Mouse (Mus musculus) erythroblast, embryonic 14.5 days (primary cell): ENCODE data around the gene 0610010F05Rik. TPM values are rescaled to one million over a fixed set of nuclear protein-coding genes. Genes with fewer than 3 reads are reported as not detected.

ENCODE experiments used
- H3K27me3 ChIP-seq: 2 replicates; pipeline ENCODE4 v1.6.1; 2012; ENCODE audit warnings: inconsistent platforms; ENCODE audit not compliant: control insufficient read depth
- H3K36me3 ChIP-seq: 2 replicates; pipeline ENCODE4 v1.6.1; 2012; ENCODE audit warnings: mild to moderate bottlenecking, inconsistent platforms; ENCODE audit not compliant: control insufficient read depth
- H3K4me1 ChIP-seq: 2 replicates; pipeline ENCODE4 v1.6.1; 2012; ENCODE audit warnings: inconsistent platforms; ENCODE audit not compliant: control insufficient read depth
- H3K4me3 ChIP-seq: replicated peaks from 2 replicates; pipeline ENCODE3; 2012; ENCODE audit warnings: moderate library complexity, mild to moderate bottlenecking, inconsistent platforms
- H3K9me3 ChIP-seq: 2 replicates; pipeline ENCODE4 v1.6.1; 2012; ENCODE audit warnings: low read length, inconsistent platforms, mixed read lengths; ENCODE audit not compliant: control insufficient read depth
- GATA1 ChIP-seq: IDR thresholded peaks from 2 replicates; pipeline ENCODE4 v1.6.1; 2012; ENCODE audit warnings: low read length, inconsistent platforms, mixed read lengths
- TAL1 ChIP-seq: IDR thresholded peaks from 3 replicates; pipeline ENCODE4 v1.6.1; 2012; ENCODE audit warnings: low read length, inconsistent platforms, mixed read lengths
- polyA plus RNA-seq: library from polyadenylated mRNA; stranded (reverse); fragments of >175 nt; gene quantifications from 2 replicates; pipeline ENCODE4 v1.2.3, GENCODE M21; 2012

Gene 0610010F05Rik
- 0.05 and 0.06 TPM in 2 replicates for polyA plus RNA-seq

DNA sequence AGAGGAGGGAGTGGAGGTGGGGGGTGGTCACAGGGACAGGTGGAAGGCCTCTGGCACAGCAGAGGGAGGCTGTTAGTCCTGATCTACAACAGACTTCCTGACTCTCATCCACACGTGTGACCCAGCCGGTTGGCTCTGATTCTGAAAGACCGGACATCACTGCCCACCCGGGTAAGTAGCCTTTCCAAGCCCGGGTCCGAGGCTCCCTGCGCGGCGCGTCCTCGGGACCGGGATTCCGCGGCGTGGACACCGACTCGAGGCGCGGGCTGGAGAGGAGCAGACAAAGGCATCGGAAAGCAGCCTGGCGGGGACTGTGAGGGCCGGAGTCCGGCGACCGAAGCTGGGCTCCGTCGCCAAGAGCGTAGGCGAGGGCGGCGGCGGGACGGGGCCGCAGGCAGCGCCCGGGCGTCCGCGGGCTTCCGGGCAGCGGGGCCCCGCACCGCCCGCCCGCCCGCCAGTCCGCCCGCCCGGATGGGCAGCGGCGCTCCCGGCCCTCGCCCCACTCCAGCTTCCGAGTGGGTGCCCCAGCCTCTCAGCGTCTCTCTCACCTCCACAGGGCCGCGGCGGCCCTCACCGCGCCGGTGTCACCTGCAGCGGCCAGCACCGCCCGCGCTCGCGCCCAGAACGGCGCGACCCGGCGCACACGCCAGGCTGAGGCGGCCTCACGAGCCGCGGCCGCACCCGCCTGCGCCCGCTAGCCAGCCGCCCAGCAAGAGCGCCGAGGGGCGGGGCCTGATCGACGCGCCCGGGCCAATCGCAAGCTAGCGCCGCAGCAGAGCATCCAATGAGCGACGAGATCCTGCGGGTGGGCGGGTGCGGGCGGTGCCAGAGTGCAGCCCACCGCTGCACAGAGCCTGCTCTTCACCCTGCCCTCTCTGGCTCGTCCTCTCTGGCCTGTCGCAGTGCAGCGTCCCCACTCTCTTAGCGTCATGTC is at the start of gene 0610010F05Rik:
0610010F05Rik (minus strand) TSS at position 695 of the 934 bp plus-strand sequence.
- TF ChIP-seq TAL1: no peak
- TF ChIP-seq GATA1: no peak
- Histone ChIP-seq H3K9me3 (no peaks in the 10 kb centered on the region), H3K27me3 (no peaks in the 10 kb centered on the region), H3K4me3 (peak within 1 kb of the TSS; percentile 91), H3K36me3 (peaks cover 2% of the 10 kb centered on the region), H3K4me1 (peaks cover 20% of the 10 kb centered on the region)

DNA sequence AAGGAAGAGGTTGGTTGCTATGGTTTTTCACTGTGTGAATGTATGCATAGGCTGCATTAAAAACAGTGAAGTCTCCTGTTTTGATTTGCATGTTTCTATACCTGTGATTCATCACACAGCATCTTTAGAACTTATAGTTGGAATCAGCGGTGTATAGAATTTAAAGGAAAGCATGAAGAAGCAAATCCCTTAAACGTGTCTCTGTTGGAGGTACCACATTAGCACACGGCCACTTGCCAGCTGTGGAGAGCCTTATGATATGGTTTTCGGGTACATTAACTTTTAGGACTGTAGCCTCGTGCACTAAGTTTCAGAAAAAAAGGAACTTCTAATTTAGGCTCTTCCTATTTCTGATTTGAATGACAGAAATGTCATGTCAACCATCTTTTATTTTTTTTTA is 49.1 kb upstream of the 0610010F05Rik start:
- TF ChIP-seq GATA1 (no peak), TAL1 (no peak)
- Histone ChIP-seq H3K4me1 (no peaks in the 10 kb centered on the region), H3K9me3 (no peaks in the 10 kb centered on the region), H3K4me3 (no peak overlapping the region), H3K36me3 (peaks cover 48% of the 10 kb centered on the region), H3K27me3 (no peaks in the 10 kb centered on the region)

DNA sequence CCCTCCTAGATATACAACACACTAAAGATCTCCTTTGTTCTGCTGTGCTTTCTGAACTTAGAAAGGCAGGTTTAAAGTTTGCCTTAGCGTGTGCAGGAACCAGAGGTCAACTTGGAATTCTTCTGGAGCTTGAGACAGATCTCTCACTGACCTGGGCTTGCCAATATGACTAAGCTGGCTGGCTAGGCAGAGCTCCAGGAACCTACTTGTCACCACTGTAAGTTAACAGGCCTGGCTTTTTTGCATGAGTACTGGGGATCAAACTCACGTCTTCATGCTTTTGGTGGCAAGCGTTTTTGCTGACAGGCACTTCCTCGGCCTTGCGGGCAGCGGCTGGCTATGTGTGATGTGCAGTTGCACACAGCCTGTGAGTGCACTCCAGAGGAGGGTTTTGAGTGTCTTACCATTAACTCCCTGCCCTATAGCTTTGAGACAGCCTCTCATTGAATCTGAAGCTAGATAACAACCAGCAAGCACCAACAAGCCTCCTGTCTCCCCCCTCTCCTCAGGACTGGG is 47.1 kb upstream of the 0610010F05Rik start:
- H3K36me3 ChIP-seq: peaks cover 60% of the 10 kb centered on the region
- no peaks in the 10 kb centered on the region for H3K9me3 ChIP-seq
- no peak overlapping the region for H3K4me3 ChIP-seq
- TF ChIP-seq TAL1 (no peak), GATA1 (no peak)
- H3K4me1 ChIP-seq: no peaks in the 10 kb centered on the region
- H3K27me3 ChIP-seq: no peaks in the 10 kb centered on the region

DNA sequence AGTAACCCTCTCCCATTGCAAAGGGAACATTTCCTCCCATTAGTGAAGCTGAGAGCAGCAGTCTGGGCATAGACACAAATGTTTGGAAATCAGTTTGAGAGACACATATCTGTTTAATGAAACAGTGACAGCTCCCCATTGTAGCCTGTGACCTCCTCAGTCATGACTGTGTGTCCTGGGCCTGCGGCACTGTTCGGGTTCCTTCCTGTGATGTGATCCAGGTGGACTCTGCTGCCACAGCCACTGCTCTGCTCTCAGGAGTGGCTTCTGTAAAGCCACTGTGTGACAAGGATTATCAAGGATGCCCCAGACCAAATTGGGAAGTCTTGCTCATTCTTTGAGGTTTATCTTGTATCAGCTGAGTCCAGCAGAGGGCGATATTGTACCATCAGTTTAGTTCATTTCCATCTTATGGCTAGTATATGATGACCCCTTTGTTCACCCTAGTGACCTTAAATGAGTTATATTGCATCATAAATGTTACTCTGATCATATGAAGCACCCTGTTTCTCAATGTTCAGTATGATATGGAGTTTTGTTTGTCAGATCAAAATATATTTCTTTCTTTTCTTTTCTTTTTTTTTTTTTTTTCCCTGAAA is 45.7 kb upstream of the 0610010F05Rik start:
- Histone ChIP-seq H3K27me3 (no peaks in the 10 kb centered on the region), H3K36me3 (peaks cover 70% of the 10 kb centered on the region), H3K4me1 (no peaks in the 10 kb centered on the region), H3K9me3 (no peaks in the 10 kb centered on the region), H3K4me3 (no peak overlapping the region)
- TF ChIP-seq TAL1 (no peak), GATA1 (no peak)

DNA sequence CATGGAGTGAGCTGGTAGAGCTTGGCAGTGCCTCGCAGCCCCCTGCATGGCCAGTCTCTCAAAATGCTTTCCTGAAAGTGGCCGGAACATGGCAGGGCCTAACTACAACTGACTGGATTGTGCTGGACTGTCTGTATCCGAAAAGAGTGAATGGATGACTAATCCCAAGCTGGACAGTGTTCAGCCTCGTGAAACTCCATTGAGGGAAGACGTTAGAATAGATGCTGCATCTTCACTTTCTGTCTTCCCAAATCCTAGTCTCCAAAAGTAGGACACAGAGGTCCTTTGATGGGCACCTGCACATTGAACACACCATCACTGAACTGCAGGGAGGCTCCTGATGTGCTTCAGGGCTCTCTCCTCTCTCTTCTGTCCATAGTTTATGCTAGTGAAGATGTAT is 42.7 kb upstream of the 0610010F05Rik start:
- peaks cover 70% of the 10 kb centered on the region for H3K36me3 ChIP-seq
- TF ChIP-seq GATA1 (no peak), TAL1 (no peak)
- H3K4me1 ChIP-seq: no peaks in the 10 kb centered on the region
- H3K9me3 ChIP-seq: no peaks in the 10 kb centered on the region
- H3K4me3 ChIP-seq: no peak overlapping the region
- H3K27me3 ChIP-seq: no peaks in the 10 kb centered on the region

DNA sequence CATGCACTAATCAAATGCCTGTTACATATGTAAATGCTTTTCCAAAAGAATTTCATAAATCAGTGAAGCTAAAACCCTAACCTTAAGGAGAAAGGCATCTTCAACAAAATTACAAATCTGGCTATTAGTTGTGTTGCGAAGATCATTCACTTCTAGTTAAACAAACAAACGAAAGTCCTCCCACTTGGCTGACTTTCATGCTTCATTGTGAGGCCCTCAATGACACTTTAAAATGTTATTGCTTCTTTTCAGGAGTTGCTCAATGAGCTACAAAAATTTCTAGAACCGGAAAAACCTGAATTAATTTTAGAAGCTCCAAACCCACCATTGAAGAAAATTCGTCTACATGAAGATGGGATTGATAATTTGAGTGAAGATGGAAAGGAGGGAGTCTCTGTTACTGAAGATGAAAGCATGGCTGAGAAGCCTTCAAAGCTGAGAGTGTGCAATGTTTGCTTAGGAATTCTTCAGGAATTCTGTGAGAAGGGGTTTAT is 38.9 kb upstream of the 0610010F05Rik start:
- Histone ChIP-seq H3K36me3 (peaks cover 52% of the 10 kb centered on the region), H3K4me1 (peaks cover 3% of the 10 kb centered on the region; the same call in 1 of the 2 replicates), H3K4me3 (no peak overlapping the region), H3K27me3 (no peaks in the 10 kb centered on the region), H3K9me3 (no peaks in the 10 kb centered on the region)
- TF ChIP-seq TAL1 (no peak), GATA1 (no peak)

DNA sequence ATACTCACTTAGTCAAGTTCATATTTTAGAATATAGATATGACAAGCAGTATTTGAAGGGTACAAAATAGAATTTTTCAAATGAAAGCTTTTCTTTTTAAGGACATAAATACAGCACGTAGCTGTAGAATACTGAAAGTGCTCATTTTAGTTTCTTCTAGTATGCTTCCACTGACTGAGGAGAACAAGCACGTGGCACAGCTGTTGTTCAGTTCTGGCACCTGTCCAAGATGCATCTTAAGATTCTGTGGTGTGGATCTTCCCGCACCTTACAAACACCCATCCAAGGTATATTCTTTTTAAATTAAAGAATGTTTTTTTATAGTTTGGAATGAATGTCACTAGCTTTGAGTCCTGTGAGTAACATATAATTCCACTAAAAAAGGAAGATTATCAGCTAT is 33.7 kb upstream of the 0610010F05Rik start:
- TF ChIP-seq TAL1 (no peak), GATA1 (no peak)
- Histone ChIP-seq H3K4me1 (peaks cover 26% of the 10 kb centered on the region), H3K4me3 (peak overlapping the region; percentile 81), H3K27me3 (no peaks in the 10 kb centered on the region), H3K9me3 (no peaks in the 10 kb centered on the region), H3K36me3 (peaks cover 13% of the 10 kb centered on the region)

DNA sequence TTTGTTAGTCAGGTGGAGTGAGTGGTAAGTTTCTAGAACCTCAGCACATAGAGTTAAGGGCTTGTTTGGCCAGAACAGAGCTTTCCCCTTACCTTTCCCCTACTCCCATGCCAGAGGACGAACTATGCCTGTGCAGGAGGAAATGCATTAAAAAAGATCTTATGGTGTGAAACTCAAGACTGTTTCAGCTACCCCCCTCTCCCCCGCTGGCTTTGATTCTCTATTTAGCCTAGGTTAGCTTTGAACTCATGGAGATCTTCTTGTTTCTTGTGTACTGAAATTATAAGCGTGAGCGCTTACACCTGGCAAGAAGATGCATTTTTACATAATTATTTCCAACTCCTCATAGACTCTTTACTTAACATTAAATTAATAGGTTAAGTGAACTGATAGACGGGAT is 33.1 kb upstream of the 0610010F05Rik start:
- peaks cover 26% of the 10 kb centered on the region for H3K4me1 ChIP-seq
- H3K27me3 ChIP-seq: no peaks in the 10 kb centered on the region
- H3K9me3 ChIP-seq: no peaks in the 10 kb centered on the region
- TF ChIP-seq TAL1: no peak
- TF ChIP-seq GATA1: no peak
- peak overlapping the region; percentile 81 for H3K4me3 ChIP-seq
- H3K36me3 ChIP-seq: peaks cover 10% of the 10 kb centered on the region
